Mouse (Mus musculus) frontal cortex, postnatal 14 days (tissue): ENCODE results near the gene Gif.

Experiments
- DNase-seq, 2 experiments: peaks; one replicate each; pipeline ENCODE4 v3.0.0; 2022; ENCODE audit warnings: low spot score in 2 of 2

Gif gene

DNA sequence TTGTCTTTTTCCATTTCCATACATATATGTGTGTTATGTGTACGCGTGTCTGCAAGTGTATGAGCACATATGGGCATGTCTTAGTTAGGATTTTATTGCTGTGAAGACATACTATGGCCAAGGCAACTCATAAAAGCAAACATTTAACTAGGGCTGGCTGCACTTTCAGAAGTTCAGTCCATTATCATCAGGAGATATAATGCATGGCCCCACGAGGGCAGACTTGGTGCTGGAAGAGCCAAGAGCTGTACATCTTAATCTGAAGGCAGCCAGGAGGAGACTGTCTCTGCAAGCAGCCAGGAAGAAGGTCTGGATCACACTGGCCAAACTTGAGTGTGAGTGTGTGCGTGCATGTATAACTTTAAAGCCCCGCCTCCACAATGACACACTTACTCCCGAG, 47.1 kb downstream of the Gif start:
- DNase-seq, result no peak

DNA sequence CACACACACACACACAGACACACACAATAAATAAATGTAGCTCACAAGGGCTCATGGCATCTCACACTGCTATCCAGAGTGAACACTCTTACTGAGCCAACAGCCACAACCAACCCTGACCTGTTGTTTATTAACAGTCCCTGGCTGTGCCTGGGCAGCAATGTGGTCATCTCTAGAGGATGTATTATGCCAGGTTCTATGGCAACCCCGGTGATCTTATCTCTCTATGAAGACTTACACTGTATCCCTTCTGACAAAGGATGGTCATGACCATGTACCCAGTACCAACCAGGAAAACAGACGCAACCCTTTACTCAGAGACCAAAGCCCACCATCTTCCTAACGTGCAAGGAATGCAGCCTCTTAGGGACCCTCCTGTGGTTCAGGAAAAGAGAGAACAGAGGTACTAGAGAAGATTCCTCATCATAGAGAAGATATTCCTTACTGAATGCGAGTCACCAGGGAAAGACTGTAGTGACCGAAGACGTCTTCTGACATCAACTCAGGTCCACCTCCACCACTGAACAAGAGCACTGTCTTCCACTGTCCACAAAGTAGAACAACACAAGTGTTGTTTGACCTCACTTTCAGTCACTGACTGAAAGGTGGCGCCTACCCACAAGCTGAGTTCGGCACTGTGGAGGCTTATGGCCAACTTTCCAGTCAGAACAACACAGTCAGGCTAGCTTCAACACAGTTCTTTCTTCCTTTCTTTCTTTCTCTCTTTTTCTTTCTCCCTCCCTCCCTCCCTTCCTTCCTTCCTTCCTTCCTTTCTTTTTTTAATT, 53.4 kb downstream of the Gif start:
- DNase-seq, result no peak

DNA sequence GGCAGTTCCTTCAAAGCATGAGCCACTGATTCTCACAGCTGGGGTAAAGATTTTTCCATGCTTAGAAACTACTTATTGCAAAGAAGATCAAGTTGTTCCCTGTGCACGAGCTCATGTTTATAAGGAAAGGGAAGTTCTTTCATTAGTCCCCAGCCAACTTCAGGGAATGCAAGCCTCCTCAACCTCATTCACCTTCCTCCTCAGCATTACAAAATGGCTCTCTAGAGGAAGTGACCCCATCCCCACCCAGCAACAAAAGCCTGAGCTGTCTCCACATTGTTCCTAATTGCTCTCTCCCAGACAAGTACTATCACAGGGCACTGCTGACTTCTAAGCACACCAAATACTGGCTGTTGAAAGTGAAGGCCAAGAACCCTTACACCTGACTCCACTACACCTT, 57.1 kb downstream of the Gif start:
- DNase-seq, result no peak

DNA sequence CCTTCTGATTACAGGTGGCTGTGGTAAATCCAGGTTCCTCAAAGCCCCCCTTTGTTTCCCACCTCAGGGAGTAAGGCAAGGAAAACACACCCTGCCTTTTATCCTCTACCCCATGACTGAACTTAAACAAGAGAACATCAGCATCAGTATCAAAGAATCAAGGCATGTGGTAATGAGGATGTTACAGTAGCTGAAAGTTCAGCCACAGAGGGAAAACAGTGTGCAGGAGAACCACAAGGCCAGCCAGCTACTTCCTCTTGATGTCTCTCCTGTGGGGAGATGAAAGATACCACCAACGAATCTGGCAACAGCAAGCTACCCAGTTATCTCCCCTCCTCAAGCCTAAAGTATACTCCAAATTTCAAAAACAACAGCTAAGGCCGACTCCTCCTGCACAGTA, 59.9 kb downstream of the Gif start:
- no peak for DNase-seq

DNA sequence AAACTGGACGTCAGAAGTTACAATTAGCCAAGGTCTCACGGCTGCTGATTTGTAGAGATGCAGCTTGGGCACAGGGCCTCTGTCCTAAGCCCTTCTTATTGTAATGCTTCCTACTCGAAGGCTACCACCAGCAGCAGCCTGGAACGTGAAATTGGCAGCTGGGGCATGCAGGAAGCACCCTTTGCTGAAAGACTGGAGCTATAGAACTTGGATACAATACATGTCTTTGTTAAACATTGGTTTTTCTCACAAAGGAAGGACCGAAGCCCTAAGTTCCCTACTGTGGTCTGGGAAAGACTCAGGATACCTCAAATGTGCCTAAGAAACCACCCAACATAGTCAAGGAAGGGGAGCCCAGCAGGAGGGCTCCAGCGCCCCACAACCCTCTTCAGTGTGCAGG, 60.5 kb downstream of the Gif start:
- no peak for DNase-seq

DNA sequence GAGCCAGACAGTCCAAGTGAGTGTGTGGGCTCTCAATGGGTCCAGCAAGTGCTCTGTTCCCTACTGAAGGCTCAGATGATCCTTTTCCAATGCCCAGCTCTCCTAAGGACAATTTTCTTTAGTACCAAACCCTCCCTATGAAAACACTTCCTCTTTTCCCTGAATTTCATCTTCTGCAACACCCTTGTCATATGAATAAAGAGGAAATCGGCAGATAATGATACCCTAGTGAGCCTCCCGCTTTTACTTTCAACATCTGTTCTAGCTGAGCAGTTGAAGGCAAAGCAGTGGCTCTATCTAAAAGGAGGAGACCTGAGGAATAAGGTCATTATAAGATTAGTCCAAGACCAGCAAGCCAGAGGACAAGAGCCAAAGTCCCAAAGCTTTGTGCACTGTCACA, 61.1 kb downstream of the Gif start:
- no peak for DNase-seq

DNA sequence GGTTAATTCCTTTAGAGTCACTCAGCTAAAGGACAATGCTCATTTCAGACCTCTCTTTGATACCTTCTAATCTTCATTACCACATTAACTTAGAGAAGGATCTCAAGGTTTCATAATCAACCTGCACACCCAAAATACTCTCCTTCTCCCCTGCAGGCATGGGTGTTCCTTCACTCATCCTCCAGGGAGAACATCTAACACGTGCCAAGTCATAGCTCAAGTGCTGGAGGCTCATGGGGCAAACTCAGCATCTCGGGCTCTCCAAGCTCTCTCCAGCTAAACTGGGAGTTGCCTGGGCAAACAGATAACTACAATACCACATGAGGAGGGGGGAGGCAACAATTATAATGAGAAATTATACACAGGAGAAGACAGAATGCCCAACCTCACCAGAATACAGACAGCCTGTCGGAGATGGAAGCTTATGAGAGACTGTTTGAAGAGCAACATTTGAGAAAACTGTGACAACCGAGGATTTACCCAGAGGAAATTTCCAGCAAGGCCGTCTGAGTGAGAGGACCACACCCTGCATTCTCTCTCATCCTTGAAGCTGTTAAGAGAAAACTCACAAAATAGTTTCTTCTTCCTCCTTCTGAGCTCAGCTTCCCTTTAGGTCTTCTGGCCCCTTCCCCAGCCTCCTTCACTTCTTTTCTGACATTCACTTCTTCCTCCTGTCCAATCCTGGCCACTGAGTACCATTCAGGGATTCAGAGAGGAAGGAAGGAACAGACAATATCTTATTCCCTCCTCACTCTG, 62.8 kb downstream of the Gif start:
- DNase-seq, result no peak

DNA sequence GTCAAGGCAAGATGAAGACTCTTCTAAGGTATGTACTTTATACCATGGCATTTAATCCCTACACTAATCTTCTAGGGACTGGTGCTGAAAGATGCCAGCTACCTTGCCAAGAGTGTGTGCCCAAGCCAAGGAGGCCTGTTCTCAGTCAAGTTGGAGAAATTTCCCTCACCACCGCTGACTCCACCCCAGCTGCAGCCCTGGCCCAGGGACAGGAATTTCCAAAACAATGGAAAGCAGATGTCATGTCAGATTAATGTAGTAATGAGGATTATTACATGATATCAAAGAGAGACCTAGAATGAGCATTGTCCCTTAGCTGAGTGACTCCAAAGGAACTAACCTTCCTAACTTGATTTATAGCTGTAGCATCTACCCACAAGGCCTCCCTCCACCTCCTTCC, 63.5 kb downstream of the Gif start:
- no peak for DNase-seq

DNA sequence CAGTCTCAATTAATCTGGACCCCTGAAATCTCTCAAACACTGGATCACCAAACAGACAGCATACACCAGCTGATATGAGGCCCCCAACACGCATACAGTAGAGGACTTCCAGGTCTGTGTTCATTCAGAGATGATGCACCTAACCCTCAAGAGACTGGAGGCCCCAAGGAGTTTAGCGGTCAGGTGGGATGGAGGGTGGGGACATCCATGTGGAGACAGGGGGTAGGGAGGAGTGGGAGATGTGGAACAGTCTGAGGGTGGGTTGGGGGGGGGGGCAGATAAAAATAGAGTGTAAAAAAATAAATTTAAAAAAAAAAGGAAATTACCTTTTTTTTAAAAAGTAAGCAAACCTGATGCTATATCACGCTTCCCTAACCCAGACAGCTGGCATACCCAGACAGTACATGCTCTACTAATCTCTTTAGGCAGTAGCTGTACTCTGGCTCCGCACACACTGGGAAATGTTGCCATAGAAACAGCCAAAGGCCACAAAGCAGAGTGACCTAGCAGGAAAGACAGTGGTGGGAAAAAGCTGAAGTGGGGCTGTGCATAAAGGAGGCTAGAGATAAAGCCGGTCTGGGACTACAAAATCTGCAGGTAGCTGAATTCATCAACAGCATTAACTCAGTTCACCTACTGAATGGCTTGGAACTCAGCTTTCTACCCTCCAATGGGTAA, 64.5 kb downstream of the Gif start:
- DNase-seq, result no peak
